Comparison of ENCODE assay signal across 17 mouse cellular contexts in the genomic region with DNA sequence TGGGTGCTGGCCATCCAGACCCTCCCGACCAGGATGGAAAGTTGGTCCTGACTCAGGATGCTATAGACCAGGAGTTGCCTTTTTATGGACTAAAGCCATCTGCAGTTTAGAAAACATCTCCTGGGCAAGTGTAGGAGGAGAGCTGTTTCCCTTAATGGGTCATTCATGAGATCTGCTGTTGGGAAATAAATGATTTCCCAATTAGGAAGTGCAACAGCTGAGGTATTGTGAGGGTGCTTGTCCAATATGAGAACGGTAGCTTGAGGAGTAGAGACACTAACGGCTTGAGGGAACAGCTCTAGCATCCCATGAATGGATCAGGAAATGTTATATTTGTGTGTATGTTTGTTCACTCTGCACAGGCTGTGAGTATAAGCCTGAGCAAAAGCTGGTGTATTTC. TPM values are rescaled to one million over a fixed set of nuclear protein-coding genes. Genes with fewer than 3 reads are reported as not detected.
DNase-seq lines count a peak whose midpoint lies in the region; ATAC-seq lines count a peak whose summit lies in the region.
"Had no signal": no experiment of that assay in that cellular context is flagged by ENCODE, and none has a peak within 500 bp of the region (broad histone marks: within the 10 kb centered on the region; RNA-seq: fewer than 3 reads in every experiment).

No protein-coding gene starts in this region.

- peak; percentile 34 for DNase-seq in kidney, adult 18-20 months
- no peak for DNase-seq in kidney, postnatal 10 days
- DNase-seq in lung, postnatal 25 days (ENCODE audit: low spot score) = peak; percentile 28
- DNase-seq in lung, postnatal 10 days = no peak
- DNase-seq in layer of hippocampus, postnatal 25 days (ENCODE audit: extremely low spot score in 1 of 2, low spot score in 1 of 2) = no peak
- DNase-seq in right cerebral cortex, postnatal 14 days = no peak
- DNase-seq: adrenal gland, postnatal 36 days; cerebellum, adult 9-11 months; gastrocnemius, postnatal 36 days; left cerebral cortex, postnatal 4 days; retina, postnatal 1 day; thymus, postnatal 25 days had no signal

- ATAC-seq in granulocyte monocyte progenitor cell, adult 5-6 weeks (replicated peaks; ENCODE audit: poor library complexity, severe bottlenecking) = peak; percentile 69
- ATAC-seq: forebrain, embryonic 15.5 days; inflammation-experienced regulatory T-cells, adult 6 months; liver, embryonic 12.5 days had no signal

RNA-seq across cellular contexts. Expression of a gene that starts 6.2 kb away (rescaled TPM):
- 2.9 and 4.2 TPM in 2 replicates for total RNA-seq in granulocyte monocyte progenitor cell, adult 5-6 weeks (2014; fragmentation: Nextera tagmentation)
- 7.5 and 9.1 TPM in 2 replicates for total RNA-seq in granulocyte monocyte progenitor cell, adult 5-6 weeks (2017)
- 1 to 10 TPM; 3.5 to 4.0 TPM for total RNA-seq in layer of hippocampus, postnatal 25 days (2021)
- total RNA-seq: MEL had no signal

RNA-seq across cellular contexts. Expression of a gene that starts 48.7 kb away (rescaled TPM):
- 28.0 and 35.2 TPM in 2 replicates for total RNA-seq in granulocyte monocyte progenitor cell, adult 5-6 weeks (2014; fragmentation: Nextera tagmentation)
- 50.3 and 65.9 TPM in 2 replicates for total RNA-seq in granulocyte monocyte progenitor cell, adult 5-6 weeks (2017)
- total RNA-seq in layer of hippocampus, postnatal 25 days (2021) = 100 to 1,000 TPM; 205 to 212 TPM

Comparison
In these comparisons a context has a peak if more than half of its experiments do, and no peak if none do; other contexts are left out.
1. DNase-seq: peak in kidney, adult 18-20 months (single experiment) and lung, postnatal 25 days (single experiment); none in kidney, postnatal 10 days (single experiment), lung, postnatal 10 days (single experiment), layer of hippocampus, postnatal 25 days (0 of 2) and right cerebral cortex, postnatal 14 days (single experiment).